Mouse (Mus musculus) stomach, postnatal 0 days (tissue): Measurements from ENCODE around the gene Hes5. TPM values are rescaled to one million over a fixed set of nuclear protein-coding genes. Genes with fewer than 3 reads are reported as not detected.

Source experiments
- ATAC-seq: fragments of 200-750 bp; cut with Nextera tagmentation; 2 replicates; pipeline ENCODE4 v1.8.0; 2017; ENCODE audit not compliant: low FRiP score, low TSS enrichment
- DNase-seq: peaks from one replicate; pipeline ENCODE4 v3.0.0-alpha.2; 2016; ENCODE audit warnings: low spot score
- H3K27ac ChIP-seq: fragments of 300-500 bp; sonication (generic); replicated peaks from 2 replicates; pipeline ENCODE4 v1.5.1; 2014; ENCODE audit warnings: mild to moderate bottlenecking, control low read depth
- H3K27me3 ChIP-seq: fragments of 300-500 bp; sonication (generic); 2 replicates; pipeline ENCODE4 v1.6.1; 2014; ENCODE audit warnings: low read length; ENCODE audit not compliant: control insufficient read depth, insufficient read depth
- H3K36me3 ChIP-seq: fragments of 300-500 bp; sonication (generic); 2 replicates; pipeline ENCODE4 v1.6.1; 2014; ENCODE audit warnings: low read length, mixed read lengths; ENCODE audit not compliant: control insufficient read depth, insufficient read depth
- H3K4me1 ChIP-seq: fragments of 300-500 bp; sonication (generic); replicated peaks from 2 replicates; pipeline ENCODE4 v1.6.1; 2014; ENCODE audit warnings: antibody characterized with exemption; ENCODE audit not compliant: control insufficient read depth, insufficient read depth
- H3K4me2 ChIP-seq: fragments of 300-500 bp; sonication (generic); replicated peaks from 2 replicates; pipeline ENCODE4 v1.6.1; 2014; ENCODE audit warnings: low read depth, mild to moderate bottlenecking, control low read depth, moderate library complexity
- H3K4me3 ChIP-seq: fragments of 300-500 bp; sonication (generic); 2 replicates; pipeline ENCODE4 v1.5.1; 2014; ENCODE audit warnings: low read depth, low read length, control low read depth
- H3K9ac ChIP-seq: fragments of 300-500 bp; sonication (generic); 2 replicates; pipeline ENCODE4 v1.6.1; 2014; ENCODE audit warnings: mild to moderate bottlenecking, low read length, control low read depth, mixed read lengths
- H3K9me3 ChIP-seq: fragments of 300-500 bp; sonication (generic); 2 replicates; pipeline ENCODE4 v1.6.1; 2016; ENCODE audit warnings: low read length; ENCODE audit not compliant: control insufficient read depth
- CTCF ChIP-seq: IDR thresholded peaks from 2 replicates; pipeline ENCODE4 v1.5.1; 2016; ENCODE audit warnings: antibody characterized with exemption, low read depth, mild to moderate bottlenecking, moderate library complexity
- EP300 ChIP-seq: optimal IDR thresholded peaks from 2 replicates; pipeline ENCODE3; 2016; ENCODE audit warnings: antibody characterized with exemption
- WGBS: fragments of 180-500 bp; shearing (Covaris S2); extraction: QIAGEN DNeasy Blood & Tissue Kit; methylation state at CpG from one replicate; pipeline ENCODE4 v1.1.7; 2014; 5-methylcytosine and 5-hydroxymethylcytosine counted together
- polyA plus RNA-seq: library from polyadenylated mRNA; unstranded; fragments of >200 nt; fragmentation: Nextera tagmentation; extraction: Ambion mirVana; gene quantifications from 2 replicates; pipeline ENCODE4 v1.2.1, GENCODE M21; 2015

The Hes5 gene
- 0.24 and 0.36 TPM in 2 replicates for polyA plus RNA-seq

DNA sequence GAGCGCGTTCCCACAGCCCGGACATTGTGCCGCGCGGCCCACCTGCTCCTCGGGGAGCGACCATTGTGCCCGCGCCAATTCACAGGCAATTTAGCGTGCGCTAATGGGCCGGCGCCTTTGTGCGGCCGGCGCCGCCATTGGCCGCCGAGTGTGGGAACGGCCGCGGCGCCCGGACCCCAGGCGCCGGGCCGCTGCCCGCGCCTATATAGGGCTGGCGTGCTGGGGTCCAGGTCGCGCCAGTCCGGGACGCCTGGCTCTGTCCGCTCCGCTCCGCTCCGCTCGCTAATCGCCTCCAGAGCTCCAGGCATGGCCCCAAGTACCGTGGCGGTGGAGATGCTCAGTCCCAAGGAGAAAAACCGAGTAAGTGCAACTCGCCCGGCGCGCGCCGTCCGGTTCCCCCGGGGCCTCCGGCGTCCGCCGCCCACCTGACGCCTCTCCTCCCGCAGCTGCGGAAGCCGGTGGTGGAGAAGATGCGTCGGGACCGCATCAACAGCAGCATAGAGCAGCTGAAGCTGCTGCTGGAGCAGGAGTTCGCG lies at the start of gene Hes5:
TSS of gene Hes5 (plus strand) at position 234 of the 536 bp plus-strand sequence.
- H3K9ac ChIP-seq: peak within 1 kb of the TSS; percentile 38; the same call in 1 of the 2 replicates
- DNase-seq: no peak
- peaks cover 9% of the 10 kb centered on the region; the same call in 1 of the 2 replicates for H3K27me3 ChIP-seq

GRCm38 (mm10) chr4:154911644-154912043 lies 49.1 kb upstream of the Hes5 start:
- Histone ChIP-seq H3K36me3 (no peaks in the 10 kb centered on the region), H3K9ac (no peak overlapping the region), H3K27ac (peak overlapping the region; percentile 63), H3K4me3 (no peak overlapping the region), H3K4me2 (no peak overlapping the region), H3K4me1 (peaks cover 2% of the 10 kb centered on the region; the same call in 1 of the 2 replicates), H3K27me3 (no peaks in the 10 kb centered on the region), H3K9me3 (no peaks in the 10 kb centered on the region)
- TF ChIP-seq EP300 (no peak), CTCF (no peak)
- peak; percentile 46 for DNase-seq
- ATAC-seq: peak; percentile 39
- WGBS: 43% methylated on average over 2 of the region's 2 CpGs

More for the DNA sequence above, at the start of gene Hes5:
- Histone ChIP-seq H3K9me3 (no peaks in the 10 kb centered on the region), H3K4me1 (peaks cover 15% of the 10 kb centered on the region), H3K36me3 (no peaks in the 10 kb centered on the region), H3K4me2 (peak within 1 kb of the TSS; percentile 68), H3K4me3 (peak within 1 kb of the TSS; percentile 42), H3K27ac (no peak within 1 kb of the TSS)
- TF ChIP-seq CTCF (no peak), EP300 (no peak)
- ATAC-seq: no peak
- WGBS: under 1% methylated on average over 63 of the region's 65 CpGs

GRCm38 (mm10) chr4:154913845-154914244 lies 46.9 kb upstream of the Hes5 start:
- no peaks in the 10 kb centered on the region for H3K9me3 ChIP-seq
- no peaks in the 10 kb centered on the region for H3K27me3 ChIP-seq
- no peak for DNase-seq
- WGBS: 95% methylated on average over 3 of the region's 3 CpGs
- TF ChIP-seq CTCF (no peak), EP300 (no peak)
- H3K9ac ChIP-seq: no peak overlapping the region
- no peak overlapping the region for H3K27ac ChIP-seq
- H3K4me3 ChIP-seq: no peak overlapping the region
- H3K4me1 ChIP-seq: peaks cover 2% of the 10 kb centered on the region; the same call in 1 of the 2 replicates
- no peaks in the 10 kb centered on the region; the same call in 1 of the 2 replicates for H3K36me3 ChIP-seq
- ATAC-seq: no peak
- no peak overlapping the region for H3K4me2 ChIP-seq

DNA sequence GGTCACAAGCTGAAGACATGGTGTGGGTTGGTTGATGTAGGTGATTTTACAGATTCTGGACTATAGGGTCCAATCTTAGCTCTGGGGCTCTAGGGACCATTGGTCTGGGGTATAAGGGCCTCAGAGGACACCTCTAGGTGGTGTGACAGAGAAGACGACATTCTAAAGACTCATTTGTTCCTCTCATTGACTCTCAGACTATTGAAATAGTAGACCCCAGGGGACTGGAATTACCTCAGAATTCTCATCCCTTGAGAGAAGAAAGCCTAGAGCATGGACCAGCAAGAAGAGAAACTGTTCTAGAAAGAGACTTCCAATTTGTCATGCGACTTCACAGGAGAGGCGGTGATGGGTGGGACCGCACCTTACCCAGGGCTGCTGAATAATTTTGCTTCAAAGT lies 46.5 kb upstream of the Hes5 start:
- DNase-seq: no peak
- no peaks in the 10 kb centered on the region for H3K9me3 ChIP-seq
- H3K27me3 ChIP-seq: no peaks in the 10 kb centered on the region
- H3K4me1 ChIP-seq: peaks cover 2% of the 10 kb centered on the region; the same call in 1 of the 2 replicates
- H3K9ac ChIP-seq: no peak overlapping the region
- TF ChIP-seq EP300 (no peak), CTCF (no peak)
- H3K4me2 ChIP-seq: no peak overlapping the region
- 96% methylated on average over 4 of the region's 4 CpGs for WGBS
- no peaks in the 10 kb centered on the region; the same call in 1 of the 2 replicates for H3K36me3 ChIP-seq
- H3K27ac ChIP-seq: no peak overlapping the region
- ATAC-seq: no peak
- H3K4me3 ChIP-seq: no peak overlapping the region

- no peak for TF ChIP-seq CTCF
- TF ChIP-seq EP300: no peak
- Histone ChIP-seq H3K9ac (no peak overlapping the region), H3K9me3 (no peaks in the 10 kb centered on the region), H3K4me3 (no peak overlapping the region), H3K27me3 (no peaks in the 10 kb centered on the region), H3K36me3 (no peaks in the 10 kb centered on the region; the same call in 1 of the 2 replicates), H3K27ac (no peak overlapping the region), H3K4me1 (peaks cover 2% of the 10 kb centered on the region; the same call in 1 of the 2 replicates), H3K4me2 (no peak overlapping the region)
- DNase-seq (no peak), ATAC-seq (no peak)
- WGBS: 76% methylated on average over 3 of the region's 3 CpGs
Measured at GRCm38 (mm10) chr4:154914707-154915106, 46.0 kb upstream of the Hes5 start.

DNA sequence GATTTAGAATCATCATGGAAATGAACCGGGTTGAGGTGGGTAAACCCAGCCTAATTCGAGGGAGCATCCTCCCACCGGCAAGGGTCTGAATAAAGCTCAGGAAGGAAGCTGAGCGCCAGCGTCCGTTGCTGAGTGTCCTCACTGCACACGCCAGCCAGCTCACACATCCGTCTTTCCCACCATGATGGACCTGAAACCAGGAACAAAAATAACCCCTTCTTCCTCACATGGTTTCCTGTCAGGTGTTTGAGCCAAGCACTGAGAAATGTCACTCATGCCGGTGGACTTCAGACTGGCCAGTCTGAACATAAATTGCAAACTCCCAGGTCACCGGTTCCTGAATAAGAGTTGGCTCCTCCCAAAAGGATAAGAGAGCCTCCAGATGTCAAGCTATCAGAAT lies 45.4 kb upstream of the Hes5 start:
- no peaks in the 10 kb centered on the region for H3K27me3 ChIP-seq
- no peak overlapping the region for H3K27ac ChIP-seq
- H3K9me3 ChIP-seq: no peaks in the 10 kb centered on the region
- H3K4me1 ChIP-seq: peaks cover 2% of the 10 kb centered on the region; the same call in 1 of the 2 replicates
- H3K9ac ChIP-seq: no peak overlapping the region
- no peak for DNase-seq
- no peak overlapping the region for H3K4me3 ChIP-seq
- WGBS: 74% methylated on average over 10 of the region's 10 CpGs
- ATAC-seq: no peak
- no peaks in the 10 kb centered on the region; the same call in 1 of the 2 replicates for H3K36me3 ChIP-seq
- TF ChIP-seq CTCF (no peak), EP300 (no peak)
- H3K4me2 ChIP-seq: no peak overlapping the region
